Mouse (Mus musculus): ENCODE results near the gene Akap3.

Akap3 gene

DNA sequence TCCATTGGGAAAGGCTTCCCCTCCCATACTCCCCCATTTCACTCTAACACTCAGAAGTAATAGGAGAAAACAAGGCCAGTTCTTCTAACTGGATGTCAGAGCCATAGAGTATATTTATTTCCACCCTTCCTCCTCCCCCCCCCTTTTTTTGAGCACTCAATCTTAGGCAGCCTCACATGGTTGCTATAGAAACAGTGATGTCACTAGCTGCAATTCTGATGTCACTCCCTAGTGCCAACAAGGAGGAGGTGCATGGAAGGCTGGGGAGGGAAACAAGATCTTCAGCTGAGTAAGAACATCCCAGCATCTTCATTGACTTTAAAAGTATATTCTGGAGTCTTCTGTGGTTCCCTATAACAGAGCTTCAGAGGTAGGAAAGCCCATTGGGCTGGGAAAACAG, at the start of gene Akap3:
Akap3 (plus strand) TSS at position 218 of the 400 bp plus-strand sequence.
- no peak for DNase-seq (ENCODE audit: low spot score)

DNA sequence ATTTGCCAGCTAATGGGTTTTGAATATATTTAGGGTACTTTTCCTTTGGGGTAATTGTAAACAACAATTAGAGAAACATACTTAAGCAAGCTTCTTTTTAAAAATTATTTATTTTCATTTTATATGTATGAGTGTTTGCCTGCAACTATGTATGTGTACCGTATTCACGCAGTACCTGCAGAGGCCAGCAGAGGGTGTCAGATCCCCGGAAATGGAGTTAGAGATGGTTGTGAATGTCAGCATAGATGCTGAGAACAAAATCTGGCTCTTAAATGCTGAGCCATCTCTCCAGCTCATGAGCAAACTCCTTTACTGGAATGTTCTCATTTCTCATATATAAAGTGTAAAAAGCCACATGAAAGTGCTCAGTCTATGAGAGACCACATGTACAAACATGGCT, 46.1 kb upstream of the Akap3 start:
- DNase-seq (ENCODE audit: low spot score) = no peak

- DNase-seq (ENCODE audit: low spot score) = no peak
Observed at GRCm38 (mm10) chr6:126808134-126808533, 44.8 kb upstream of the Akap3 start.

- DNase-seq (ENCODE audit: low spot score) = no peak
Observed at GRCm38 (mm10) chr6:126808561-126808960, 44.3 kb upstream of the Akap3 start.

GRCm38 (mm10) chr6:126811481-126811880, 41.4 kb upstream of the Akap3 start:
- DNase-seq (ENCODE audit: low spot score) = no peak

- DNase-seq (ENCODE audit: low spot score) = no peak
Observed at GRCm38 (mm10) chr6:126815206-126815750, 37.6 kb upstream of the Akap3 start.

- no peak for DNase-seq (ENCODE audit: low spot score)
Observed at GRCm38 (mm10) chr6:126816338-126816737, 36.6 kb upstream of the Akap3 start.

DNA sequence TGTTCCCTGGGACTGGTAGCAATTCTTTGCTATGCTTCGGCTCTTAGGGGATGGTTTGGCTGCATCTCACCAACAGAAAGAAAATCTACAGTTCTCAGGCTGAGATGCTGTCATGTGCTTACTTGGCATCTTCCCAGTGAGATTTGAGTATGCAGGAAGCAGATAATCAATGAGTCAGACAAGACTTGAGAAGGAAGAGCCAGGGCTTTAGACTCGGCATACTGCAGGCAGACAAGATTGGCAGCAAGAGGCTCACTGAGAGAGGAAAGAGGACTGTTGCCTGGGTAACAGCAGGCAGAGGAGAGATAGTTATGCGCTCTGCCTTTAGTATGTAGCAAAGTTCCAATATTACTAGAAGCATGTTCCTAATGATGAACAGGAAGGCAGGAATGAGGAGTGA, 29.8 kb upstream of the Akap3 start:
- DNase-seq (ENCODE audit: low spot score) = no peak

- DNase-seq (ENCODE audit: low spot score) = no peak
Observed at GRCm38 (mm10) chr6:126836628-126837027, 16.3 kb upstream of the Akap3 start.

DNA sequence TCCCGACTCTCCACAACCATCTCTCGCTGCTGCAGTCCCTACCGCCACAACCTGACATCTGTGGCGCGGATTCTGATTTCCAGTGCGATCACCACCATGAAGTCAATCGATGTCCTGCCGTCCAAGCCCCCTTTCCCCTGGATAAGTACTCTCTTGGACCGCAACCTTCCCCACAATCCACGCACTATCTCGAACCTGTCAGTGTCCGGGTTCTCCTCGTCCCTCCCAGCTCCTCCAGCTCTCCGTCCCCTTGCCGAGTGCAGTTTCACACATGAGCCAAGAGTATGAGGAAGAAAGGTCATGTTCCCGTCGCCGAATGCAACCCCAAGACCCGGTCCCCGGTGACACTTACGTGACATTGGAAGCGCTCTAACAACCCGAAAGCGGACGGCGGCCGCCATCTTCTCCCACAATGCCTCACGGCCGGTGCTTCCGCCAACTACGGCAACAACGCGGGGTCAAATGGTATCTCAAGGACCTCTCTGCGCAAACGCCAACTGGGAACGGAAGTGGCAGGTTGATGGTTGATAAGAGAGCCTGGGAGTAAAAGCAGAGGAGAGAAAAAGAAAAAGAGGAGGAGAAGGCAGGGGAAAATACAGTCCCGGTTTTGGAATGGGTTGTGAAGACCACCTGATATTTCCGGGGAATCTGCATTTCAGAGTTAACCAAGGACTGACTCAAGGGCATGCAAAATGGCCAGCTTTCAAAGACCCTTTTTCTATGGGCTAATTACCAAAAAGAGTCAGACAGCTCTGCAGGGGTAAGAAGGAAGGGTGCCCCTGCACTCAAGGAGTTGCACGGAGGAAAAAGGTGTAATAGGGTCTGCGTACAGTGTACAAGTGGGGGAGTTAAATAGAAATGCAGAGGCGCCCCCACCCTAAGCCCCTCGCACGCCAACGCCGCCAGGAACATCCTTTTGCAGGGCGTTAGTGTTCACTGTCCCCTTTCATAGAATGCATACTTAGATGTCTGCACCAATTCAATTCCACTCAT, 3.9 kb upstream of the Akap3 start, which contains the start of gene Ndufa9:
Ndufa9 (minus strand) TSS at position 425 of the 993 bp plus-strand sequence.
- peak; percentile 83 for DNase-seq (ENCODE audit: low spot score)

DNA sequence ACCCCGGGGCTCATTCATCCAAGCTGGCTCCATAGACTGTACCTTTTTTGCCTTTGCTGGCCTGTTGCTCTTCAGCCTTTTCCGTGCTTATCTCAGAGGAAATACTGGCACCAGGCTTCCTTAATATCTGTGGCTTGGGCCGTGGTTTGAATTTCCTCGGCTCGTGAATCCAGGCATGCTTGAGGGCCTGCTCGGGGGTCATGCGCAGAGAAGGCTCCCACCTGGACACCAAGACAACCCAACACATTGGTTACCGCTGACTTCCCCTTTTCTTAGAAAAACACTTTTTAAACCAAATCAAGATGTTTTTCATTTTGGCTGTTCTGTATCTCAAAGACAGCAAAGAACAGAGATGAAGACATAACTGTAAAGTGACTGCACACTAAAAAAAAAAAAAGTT, 24.2 kb downstream of the Akap3 start:
- no peak for DNase-seq (ENCODE audit: low spot score)

DNA sequence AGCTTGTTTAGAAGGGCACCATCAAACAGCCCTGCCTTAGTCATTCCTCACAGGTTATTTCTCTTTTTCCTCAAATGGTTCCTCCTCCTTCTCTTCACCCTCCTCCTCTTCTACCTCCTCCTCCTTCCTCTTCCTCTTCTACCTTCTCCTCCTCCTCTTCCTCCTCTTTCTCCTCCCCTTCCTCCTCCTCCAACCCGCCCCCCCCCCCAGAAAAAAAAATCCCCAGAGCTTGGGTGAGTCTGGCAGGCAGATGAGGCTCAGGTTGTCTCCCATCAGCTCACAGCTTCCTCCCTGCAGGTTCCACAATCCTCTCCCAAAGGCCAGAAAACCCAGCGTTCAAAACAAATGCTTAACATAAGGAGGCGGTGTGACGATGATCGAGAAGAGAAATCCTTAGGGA, 54.5 kb downstream of the Akap3 start:
- no peak for DNase-seq (ENCODE audit: low spot score)

- no peak for DNase-seq (ENCODE audit: low spot score)
Observed at GRCm38 (mm10) chr6:126907876-126908275, 55.0 kb downstream of the Akap3 start.

DNA sequence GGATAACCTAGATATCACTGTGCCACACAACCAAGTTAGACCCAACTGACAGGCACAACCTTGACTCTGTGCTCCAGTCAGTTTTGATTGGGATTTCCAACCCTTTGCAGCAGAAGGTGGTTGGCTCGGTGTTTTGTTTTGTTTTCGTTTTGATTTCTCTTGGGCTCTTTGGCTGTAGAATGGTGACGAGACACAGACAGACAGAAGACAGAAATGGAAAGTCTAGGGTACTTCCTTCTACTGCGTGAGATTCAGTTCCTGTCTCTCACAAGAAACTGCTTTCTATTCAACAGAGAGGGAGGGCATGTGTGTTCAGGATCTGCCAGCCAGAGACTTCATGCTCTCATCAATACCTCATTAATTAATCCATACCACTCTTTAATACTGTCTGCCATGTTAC, 57.8 kb downstream of the Akap3 start:
- DNase-seq (ENCODE audit: low spot score) = no peak

- DNase-seq (ENCODE audit: low spot score) = no peak
Observed at GRCm38 (mm10) chr6:126914928-126915327, 62.0 kb downstream of the Akap3 start.

GRCm38 (mm10) chr6:126921111-126921881, 68.4 kb downstream of the Akap3 start, which contains the start of gene Dyrk4:
TSS of gene Dyrk4 (minus strand) at chr6:126921839.
- no peak for DNase-seq (ENCODE audit: low spot score)
